Mouse (Mus musculus) right cerebral cortex, postnatal 4 days (tissue): Measurements from ENCODE around the gene Fbxo36.

Experiments used
- DNase-seq: peaks from one replicate; pipeline ENCODE4 v3.0.0-alpha.2; 2022

Fbxo36 gene

DNA sequence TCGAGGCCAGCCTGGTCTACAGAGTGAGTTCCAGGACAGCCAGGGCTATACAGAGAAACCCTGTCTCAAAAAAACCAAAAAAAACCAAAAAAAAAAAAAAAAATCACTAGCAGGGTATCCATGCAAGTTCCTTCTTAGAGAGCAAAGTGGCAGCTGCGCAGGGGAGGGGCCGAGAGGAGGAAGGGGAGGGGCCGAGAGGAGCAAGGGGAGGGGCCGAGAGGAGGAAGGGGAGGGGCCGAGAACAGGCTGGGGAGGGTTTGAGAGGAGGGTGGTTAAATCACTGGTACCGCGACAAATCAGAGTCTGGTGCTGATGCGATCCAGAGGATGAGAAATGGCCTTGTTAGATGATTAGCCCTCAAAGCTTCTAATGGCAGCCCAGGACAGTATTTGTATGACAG lies 52.1 kb downstream of the Fbxo36 start:
- DNase-seq: no peak

DNA sequence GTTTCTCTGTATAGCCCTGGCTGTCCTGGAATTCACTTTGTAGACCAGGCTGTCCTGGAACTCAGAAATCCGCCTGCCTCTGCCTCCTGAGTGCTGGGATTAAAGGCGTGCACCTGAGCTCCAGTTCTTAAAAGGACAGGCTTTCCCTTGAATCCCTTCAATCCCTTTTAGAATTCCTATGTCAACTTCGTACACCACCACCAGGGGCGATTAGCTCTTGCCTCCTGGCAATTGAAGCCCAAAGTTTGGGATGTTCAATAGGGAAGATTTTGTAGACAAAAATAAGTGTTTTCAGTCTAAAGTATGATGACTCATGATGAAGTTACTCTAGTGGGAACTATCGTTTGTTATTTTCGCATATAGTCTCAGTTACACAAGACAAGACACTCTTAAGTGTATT lies 57.7 kb downstream of the Fbxo36 start:
- no peak for DNase-seq

DNA sequence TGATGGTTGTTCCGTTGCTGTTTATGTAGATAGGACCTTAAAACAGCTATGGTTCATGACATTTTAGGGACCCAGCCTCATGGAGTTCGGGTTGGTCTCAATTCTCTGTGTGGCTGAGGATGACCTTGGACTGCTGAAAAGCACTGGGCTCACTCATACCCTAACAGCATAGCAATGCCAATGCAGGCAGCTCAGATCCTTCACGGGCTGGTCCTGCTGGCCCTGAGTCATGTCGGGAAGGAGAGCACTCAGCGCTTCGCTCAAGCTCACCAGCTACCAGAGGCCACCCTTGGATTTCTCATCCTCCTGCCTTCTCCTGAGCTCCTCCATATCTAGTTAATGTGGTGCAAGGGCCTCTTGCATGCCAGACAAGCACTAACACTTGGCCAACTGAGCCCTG lies 59.5 kb downstream of the Fbxo36 start:
- DNase-seq: no peak

GRCm38 (mm10) chr1:84904467-84904866 lies 64.8 kb downstream of the Fbxo36 start:
- no peak for DNase-seq

DNA sequence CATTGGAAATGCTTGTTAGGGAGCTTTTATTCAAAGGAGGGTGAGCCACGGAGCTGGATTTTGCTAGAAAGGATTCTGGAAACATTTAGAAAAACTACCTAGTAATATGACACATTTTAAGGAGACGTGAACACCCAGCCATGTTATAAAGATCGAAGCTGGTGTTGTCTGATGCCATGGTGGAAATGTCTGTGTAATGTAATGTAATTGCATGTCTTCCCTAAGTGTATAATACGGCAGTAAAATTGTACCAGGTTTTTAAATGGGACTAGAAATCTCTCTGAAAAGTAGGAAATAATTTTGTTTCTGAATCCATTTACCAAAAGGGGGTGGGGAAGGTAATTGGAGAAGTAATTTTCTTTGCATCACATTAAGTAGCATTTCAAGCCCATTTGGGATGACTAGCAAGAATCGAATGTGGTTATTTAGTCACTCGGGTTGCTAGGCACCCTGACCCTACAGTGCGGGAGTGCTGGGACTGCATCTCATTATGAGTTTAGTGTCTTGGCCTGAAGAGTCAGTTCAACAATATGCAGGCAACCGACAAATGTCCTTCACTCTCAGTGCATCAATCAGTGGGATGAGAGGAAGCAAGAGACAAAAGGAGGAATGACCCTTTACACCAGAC lies 70.7 kb downstream of the Fbxo36 start:
- no peak for DNase-seq

DNA sequence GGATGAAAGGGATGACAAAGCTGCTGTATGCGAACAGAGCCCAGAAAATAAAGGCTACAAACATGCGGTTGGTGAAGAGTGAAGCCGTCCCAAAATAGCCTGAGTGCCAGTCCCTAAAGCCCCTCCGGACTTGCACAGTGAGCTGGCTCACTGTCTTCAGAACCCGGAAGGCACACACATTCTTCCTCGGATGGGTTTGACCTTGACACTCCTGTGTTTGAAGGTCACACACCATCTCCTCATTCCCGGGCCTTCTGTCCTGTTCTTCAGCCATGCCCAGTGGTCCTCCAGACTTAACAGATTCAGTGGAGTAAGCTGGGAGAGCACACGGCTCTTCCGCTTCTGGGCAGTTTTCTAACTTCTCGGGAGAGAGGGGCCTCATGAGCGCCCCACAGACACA lies 72.9 kb downstream of the Fbxo36 start:
- no peak for DNase-seq

- DNase-seq: no peak
These were observed 75.4 kb downstream of the Fbxo36 start for GRCm38 (mm10) chr1:84915010-84915409.

DNA sequence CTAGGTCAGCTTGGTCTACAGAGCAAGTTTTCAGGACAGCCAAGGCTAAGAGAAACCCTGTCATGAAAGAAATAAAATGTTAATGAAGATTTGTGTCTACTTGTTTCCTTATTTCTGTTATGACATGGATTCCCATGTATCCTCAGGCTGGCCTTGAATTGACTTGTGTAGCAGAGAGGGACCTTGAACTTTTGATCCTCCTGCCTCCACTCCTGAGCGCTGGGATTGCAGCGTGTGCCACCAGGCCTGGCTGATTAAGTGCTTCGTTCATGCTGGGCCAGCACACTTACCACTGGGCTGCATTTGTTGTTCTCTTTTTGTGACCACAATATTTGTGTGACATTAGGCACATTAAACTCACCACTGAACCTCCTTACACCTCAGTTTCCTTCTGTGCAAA lies 79.2 kb downstream of the Fbxo36 start:
- DNase-seq: no peak

GRCm38 (mm10) chr1:84923432-84923831 lies 83.8 kb downstream of the Fbxo36 start:
- no peak for DNase-seq

DNA sequence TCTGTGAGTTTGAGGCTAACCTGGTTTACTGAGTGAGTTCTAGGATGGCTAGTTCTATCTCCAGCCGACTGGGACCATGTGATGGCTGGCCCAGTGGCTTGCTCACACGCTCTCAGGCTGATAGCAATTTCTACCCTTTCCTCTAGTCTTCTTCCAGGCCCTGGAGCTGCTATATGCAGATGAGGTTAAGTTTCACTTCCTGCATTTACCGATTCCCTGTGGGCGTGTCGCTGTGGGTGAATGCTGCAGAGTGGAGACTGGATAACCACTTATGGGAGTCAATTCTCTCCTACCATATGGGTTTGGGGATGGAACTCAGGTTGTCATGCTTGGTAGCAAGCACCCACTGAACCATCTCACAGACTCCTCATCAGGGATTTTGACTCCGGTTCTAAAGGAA lies 84.5 kb downstream of the Fbxo36 start:
- no peak for DNase-seq

DNA sequence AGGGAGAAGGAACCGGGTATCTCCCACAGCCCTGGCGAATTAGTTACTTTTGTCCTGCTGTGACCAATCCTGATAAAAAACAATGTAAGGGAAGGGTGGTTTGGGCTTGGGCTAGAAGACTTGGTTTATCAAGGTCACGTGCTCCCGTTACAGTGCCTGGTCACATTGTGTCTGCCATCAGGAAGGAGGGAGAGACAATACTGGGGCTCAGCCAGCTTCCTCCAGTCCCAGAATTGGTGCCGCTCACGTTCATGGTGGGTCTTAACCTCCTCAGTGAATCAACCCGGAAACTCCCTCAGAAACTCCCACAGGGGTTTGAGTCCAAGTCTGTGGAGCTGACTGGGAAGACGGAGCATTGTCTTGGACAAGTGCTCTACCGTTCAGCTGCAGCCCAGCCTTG lies 86.0 kb downstream of the Fbxo36 start:
- no peak for DNase-seq

GRCm38 (mm10) chr1:84933472-84934150 lies 94.0 kb downstream of the Fbxo36 start:
- DNase-seq: peak; percentile 92

DNA sequence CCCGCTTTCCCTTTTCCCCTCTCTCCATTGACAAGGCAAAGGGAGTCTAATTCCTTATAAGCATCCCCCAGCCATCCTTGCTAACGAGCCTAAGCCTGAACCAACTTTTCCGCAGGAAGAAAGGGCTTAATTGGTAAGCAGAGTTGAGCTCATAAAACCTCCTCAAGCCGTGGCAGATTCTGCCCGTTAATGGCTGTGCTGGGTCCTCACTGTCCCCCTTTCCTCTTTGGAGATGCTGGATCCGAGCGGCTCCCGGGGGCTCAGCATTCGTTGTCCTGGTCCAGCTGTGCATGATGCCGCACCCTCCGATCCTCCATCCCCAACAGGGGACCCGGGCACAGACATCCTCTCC lies 94.5 kb downstream of the Fbxo36 start:
- no peak for DNase-seq

DNA sequence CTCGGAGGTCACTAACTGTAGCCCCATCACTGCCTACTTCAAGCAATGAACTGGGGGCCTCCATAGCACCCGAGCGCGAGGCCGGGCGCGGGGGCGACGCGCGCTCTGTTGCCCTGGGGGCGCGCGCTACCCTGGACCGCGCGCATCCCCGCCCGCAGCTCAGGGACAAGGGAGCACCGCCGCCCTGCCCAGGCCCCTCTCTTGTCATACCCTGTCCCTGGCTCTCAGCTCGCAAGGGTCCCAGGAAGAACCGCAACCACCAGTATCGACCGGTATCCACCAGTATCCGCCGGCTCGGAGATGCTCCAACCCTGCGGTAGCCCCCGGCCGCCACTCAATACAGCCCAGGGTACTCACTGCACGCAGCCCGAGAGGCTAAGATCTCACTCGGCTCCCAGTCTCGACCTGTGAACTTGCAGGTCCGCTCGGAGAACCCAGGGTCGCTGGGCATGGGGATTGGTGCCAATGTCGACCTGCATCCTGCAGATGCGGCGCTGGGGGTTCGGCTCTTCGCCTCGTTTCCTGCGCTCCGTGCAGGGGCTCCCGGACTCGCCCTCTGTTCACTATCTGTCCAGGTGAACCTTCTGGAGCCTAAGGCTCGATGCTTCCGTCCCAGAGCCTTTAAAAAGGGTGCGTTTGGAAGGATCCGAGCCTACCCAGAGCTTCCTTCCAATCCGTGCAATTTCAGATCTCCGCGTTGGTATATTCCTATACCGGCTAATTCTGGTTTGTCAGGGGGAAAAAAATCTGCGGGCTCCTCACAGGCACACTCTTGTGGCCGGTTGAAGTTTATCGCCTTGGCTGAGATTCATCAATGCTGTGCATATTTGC lies 95.1 kb downstream of the Fbxo36 start, which contains the start of gene Slc16a14:
TSS of gene Slc16a14 (minus strand) at position 632 of the 831 bp plus-strand sequence.
- DNase-seq: peak; percentile 65

GRCm38 (mm10) chr1:84935668-84936067 lies 96.0 kb downstream of the Fbxo36 start:
- DNase-seq: peak; percentile 71

DNA sequence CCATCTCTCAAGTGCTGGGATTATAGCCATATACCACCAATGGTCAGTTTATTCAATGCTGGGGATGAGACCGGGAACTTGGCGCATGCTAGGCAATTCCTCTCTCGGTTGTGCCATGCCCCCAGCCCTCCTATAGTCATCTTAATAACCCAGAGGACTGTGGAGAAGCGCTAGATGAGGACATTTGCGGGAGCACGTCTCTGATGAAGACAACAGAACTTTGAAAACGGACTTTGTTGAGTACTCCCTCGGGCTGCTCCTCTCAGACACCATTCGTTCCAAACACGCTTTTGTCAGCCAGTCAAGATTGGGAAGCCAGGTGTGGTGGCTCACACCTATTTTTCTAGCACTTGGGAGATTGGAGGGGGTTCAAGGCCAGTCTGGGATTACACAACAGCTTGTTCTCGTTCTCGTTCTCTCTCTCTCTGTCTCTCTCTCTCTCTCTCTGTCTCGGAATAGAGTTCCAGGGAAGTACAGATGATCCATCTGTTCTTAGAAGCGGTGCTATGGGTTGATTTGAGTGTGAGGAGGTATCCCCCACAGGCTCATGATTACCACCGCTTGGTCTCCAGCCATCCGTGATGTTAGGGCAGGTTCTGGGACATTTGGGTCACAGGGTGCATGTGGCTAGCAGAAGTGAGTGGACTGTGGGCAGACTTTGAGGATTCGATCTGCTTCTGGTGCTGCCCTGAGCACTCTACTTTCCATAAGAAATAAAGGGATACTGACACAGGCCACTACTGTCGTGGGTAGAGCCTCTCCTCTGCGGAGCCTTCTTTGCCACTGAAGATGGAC lies 97.3 kb downstream of the Fbxo36 start:
- no peak for DNase-seq

GRCm38 (mm10) chr1:84939466-84939865 lies 99.8 kb downstream of the Fbxo36 start:
- no peak for DNase-seq

GRCm38 (mm10) chr1:84940322-84940721 lies 100.7 kb downstream of the Fbxo36 start:
- DNase-seq: no peak

DNA sequence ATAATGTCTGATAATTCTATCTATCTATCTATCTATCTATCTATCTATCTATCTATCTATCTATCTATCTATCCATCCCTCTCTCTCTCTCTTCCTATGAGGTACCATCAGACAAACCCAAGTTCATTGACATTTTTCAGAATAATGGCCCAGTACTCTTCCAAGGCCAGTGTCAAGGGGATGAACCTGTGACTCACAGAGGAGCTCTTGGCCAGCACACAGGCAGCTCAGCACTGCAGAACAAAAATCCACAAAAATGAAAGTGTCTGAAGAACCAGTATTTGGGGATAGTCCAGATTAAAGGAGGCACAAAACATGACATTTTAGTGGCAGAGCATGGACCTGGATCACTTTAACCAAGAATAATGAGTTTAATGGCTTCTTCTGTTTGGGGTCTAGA lies 103.0 kb downstream of the Fbxo36 start:
- no peak for DNase-seq

DNA sequence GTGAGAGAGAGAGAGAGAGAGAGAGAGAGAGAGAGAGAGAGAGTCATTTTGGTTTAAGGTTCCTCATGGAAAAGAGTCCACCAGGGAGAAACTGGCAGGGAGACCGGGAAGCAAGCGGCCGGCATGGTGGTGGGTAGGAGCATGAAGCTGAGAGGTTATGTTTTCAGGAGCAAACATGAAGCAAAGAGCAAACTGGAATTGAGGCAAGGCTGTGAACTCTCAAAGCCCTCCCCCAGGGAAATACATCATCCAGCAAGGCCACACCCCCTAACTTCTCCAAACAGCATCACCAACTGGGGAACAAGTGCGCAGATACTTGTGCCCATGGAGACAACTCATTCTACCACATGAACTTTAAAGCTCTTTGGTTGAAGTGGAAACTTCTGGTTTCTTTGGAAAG lies 103.9 kb downstream of the Fbxo36 start:
- DNase-seq: no peak

GRCm38 (mm10) chr1:84945950-84946349 lies 106.3 kb downstream of the Fbxo36 start:
- DNase-seq: no peak

DNA sequence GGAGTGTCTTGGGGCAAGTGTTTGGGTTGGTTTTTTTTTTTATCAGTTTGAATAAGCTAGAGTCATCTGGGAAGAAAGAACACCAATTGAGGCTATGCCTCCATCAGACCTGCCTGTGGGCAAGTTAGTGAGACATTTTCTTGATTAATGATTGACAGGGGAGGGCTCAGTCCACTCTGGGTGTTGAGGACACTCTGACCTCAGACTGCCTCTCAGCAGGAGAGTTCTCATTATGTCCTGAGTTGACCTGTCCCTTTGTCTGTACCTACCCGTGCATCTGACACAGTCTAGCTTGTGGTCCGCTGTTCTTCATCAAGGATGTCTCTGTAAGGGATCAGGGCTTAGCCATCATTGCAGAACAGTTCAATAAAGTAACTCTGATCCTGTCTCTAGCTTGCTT lies 107.7 kb downstream of the Fbxo36 start:
- no peak for DNase-seq
